Mouse (Mus musculus): Measurements from ENCODE around the gene Acsf3. TPM values are rescaled to one million over a fixed set of nuclear protein-coding genes. Genes with fewer than 3 reads are reported as not detected.

Gene Acsf3
- polyA plus RNA-seq, 1 experiment from 2014 or later: 16.3 TPM

DNA sequence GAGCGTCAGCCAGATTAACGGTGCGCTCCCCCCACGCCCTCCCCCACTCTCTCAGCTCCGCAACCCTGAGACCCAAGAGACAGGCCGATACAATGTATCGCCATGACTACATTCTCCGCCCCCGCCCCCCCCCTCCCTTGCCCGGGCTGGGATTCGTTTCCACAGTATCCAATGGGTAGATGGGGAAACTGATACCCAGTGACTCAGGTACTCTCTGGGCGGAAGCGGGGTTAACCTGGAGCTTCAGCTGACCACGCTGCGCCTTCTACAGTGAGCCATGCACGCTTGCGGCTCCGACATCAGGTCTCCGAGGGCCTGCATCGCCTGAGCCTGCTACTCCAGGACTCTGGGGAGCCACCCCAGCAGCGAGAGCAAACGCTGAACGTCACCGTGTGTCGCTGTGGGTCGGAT, 89.4 kb downstream of the Acsf3 start:
- Histone ChIP-seq H3K27me3 (ENCODE audit: control insufficient read depth, insufficient read depth, low read length) (no peaks in the 10 kb centered on the region), H3K9me3 (ENCODE audit: control insufficient read depth, low read length) (no peaks in the 10 kb centered on the region), H3K9ac (replicated peaks; ENCODE audit: low read depth, low read length) (no peak overlapping the region), H3K4me3 (ENCODE audit: low read depth, low read length) (peak overlapping the region; percentile 11), H3K4me2 (ENCODE audit: low read depth, low read length) (peak overlapping the region; percentile 42), H3K27ac (ENCODE audit: low read depth, low read length) (no peak overlapping the region), H3K4me1 (ENCODE audit: control insufficient read depth, insufficient read depth, low read length) (no peaks in the 10 kb centered on the region), H3K36me3 (ENCODE audit: control insufficient read depth, insufficient read depth, low read length) (no peaks in the 10 kb centered on the region)
- ATAC-seq (ENCODE audit: low read depth): no peak; the same call in 1 of the 2 replicates
- 61% methylated on average over 26 of the region's 26 CpGs for WGBS

DNA sequence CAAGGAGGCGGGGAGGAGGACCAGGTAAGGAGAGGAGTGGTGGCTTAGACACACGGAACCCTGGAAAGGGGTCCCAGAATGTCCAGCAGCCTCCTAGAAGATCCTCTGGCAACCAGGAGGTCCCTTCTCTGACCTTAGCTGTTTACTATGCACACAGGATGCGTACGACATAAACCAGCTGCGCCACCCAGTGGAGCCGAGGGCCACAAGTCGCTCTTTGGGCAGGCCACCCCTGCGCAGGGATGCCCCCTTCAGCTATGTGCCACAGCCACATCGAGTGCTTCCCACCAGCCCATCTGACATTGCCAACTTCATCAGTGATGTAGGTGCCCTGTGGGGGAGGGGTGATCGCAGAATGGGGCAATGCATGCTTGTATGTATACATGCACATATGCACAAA, 90.2 kb downstream of the Acsf3 start:
- no peak overlapping the region for H3K27ac ChIP-seq (ENCODE audit: low read depth, low read length)
- peak overlapping the region; percentile 42; the same call in 1 of the 2 replicates for H3K4me2 ChIP-seq (ENCODE audit: low read depth, low read length)
- H3K9ac ChIP-seq (replicated peaks; ENCODE audit: low read depth, low read length): no peak overlapping the region
- peak overlapping the region; percentile 11 for H3K4me3 ChIP-seq (ENCODE audit: low read depth, low read length)
- no peaks in the 10 kb centered on the region for H3K27me3 ChIP-seq (ENCODE audit: control insufficient read depth, insufficient read depth, low read length)
- H3K9me3 ChIP-seq (ENCODE audit: control insufficient read depth, low read length): no peaks in the 10 kb centered on the region
- H3K4me1 ChIP-seq (ENCODE audit: control insufficient read depth, insufficient read depth, low read length): no peaks in the 10 kb centered on the region
- 53% methylated on average over 10 of the region's 10 CpGs for WGBS
- H3K36me3 ChIP-seq (ENCODE audit: control insufficient read depth, insufficient read depth, low read length): no peaks in the 10 kb centered on the region
- ATAC-seq (ENCODE audit: low read depth): no peak

DNA sequence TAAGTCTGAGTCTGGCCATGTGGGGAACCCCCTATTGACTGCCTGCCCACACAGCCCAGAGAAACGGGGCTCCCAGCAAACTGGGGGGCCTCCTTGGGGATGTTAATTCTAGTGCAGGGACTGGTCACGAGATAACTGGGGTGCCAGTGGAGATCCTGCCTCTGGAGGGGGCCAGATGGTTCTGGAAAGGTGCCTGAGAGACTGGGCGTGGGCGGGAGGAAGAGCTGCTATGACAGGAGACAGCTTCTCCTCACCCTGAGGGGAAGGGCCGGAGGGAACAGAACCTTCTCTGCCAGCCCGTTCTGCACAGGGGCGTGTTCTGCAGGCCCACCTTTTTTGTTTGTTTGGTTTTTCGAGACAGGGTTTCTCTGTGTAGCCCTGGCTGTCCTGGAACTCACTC, 90.9 kb downstream of the Acsf3 start:
- Histone ChIP-seq H3K9ac (replicated peaks; ENCODE audit: low read depth, low read length) (no peak overlapping the region), H3K4me3 (ENCODE audit: low read depth, low read length) (no peak overlapping the region), H3K4me1 (ENCODE audit: control insufficient read depth, insufficient read depth, low read length) (no peaks in the 10 kb centered on the region), H3K27ac (ENCODE audit: low read depth, low read length) (no peak overlapping the region), H3K9me3 (ENCODE audit: control insufficient read depth, low read length) (no peaks in the 10 kb centered on the region), H3K4me2 (ENCODE audit: low read depth, low read length) (no peak overlapping the region), H3K27me3 (ENCODE audit: control insufficient read depth, insufficient read depth, low read length) (no peaks in the 10 kb centered on the region), H3K36me3 (ENCODE audit: control insufficient read depth, insufficient read depth, low read length) (no peaks in the 10 kb centered on the region)
- 82% methylated on average over 8 of the region's 8 CpGs for WGBS
- ATAC-seq (ENCODE audit: low read depth): no peak

Other genes starting within 250 kb of the Acsf3 start
- gene Piezo1, start 224.2 kb upstream of the Acsf3 start, polyA plus RNA-seq (2014; fragmentation: Nextera tagmentation; extraction: Ambion mirVana): 1.2 and 3.0 TPM in 2 replicates
- 4.7 TPM in 2 replicates for gene Cdt1, start 207.5 kb upstream of the Acsf3 start, polyA plus RNA-seq (2014; fragmentation: Nextera tagmentation; extraction: Ambion mirVana)
- 170 and 179 TPM in 2 replicates for gene Aprt, start 198.6 kb upstream of the Acsf3 start, polyA plus RNA-seq (2014; fragmentation: Nextera tagmentation; extraction: Ambion mirVana)
- 6.9 and 7.1 TPM in 2 replicates for gene Galns, start 164.0 kb upstream of the Acsf3 start, polyA plus RNA-seq (2014; fragmentation: Nextera tagmentation; extraction: Ambion mirVana)
- gene Trappc2l, start 163.8 kb upstream of the Acsf3 start, polyA plus RNA-seq (2014; fragmentation: Nextera tagmentation; extraction: Ambion mirVana): 119 and 150 TPM in 2 replicates
- gene Pabpn1l, start 152.7 kb upstream of the Acsf3 start, polyA plus RNA-seq (2014; fragmentation: Nextera tagmentation; extraction: Ambion mirVana): not detected in 2 replicates
- 23.5 and 23.9 TPM in 2 replicates for gene Cbfa2t3, start 76.4 kb upstream of the Acsf3 start, polyA plus RNA-seq (2014; fragmentation: Nextera tagmentation; extraction: Ambion mirVana)
- 1.4 and 2.2 TPM in 2 replicates for gene Cdh15, start 72.5 kb downstream of the Acsf3 start, polyA plus RNA-seq (2014; fragmentation: Nextera tagmentation; extraction: Ambion mirVana)